Mouse (Mus musculus): ENCODE results near the gene Vipr2. TPM values are rescaled to one million over a fixed set of nuclear protein-coding genes. Genes with fewer than 3 reads are reported as not detected.

Vipr2 gene
- polyA plus RNA-seq, 1 experiment from 2014 or later: 0.85 TPM

- no peaks in the 10 kb centered on the region for H3K4me1 ChIP-seq
- peaks cover 7% of the 10 kb centered on the region; the same call in 1 of the 2 replicates for H3K9me3 ChIP-seq
- no peak overlapping the region for H3K4me2 ChIP-seq (replicated peaks)
- ATAC-seq (ENCODE audit: low FRiP score, low read depth): no peak
- H3K27me3 ChIP-seq (replicated peaks): no peaks in the 10 kb centered on the region
- no peaks in the 10 kb centered on the region for H3K36me3 ChIP-seq
- 81% methylated on average over 9 of the region's 9 CpGs for WGBS
- H3K4me3 ChIP-seq: no peak overlapping the region
- H3K27ac ChIP-seq: no peak overlapping the region
- H3K9ac ChIP-seq: no peak overlapping the region
Measured at GRCm38 (mm10) chr12:116109451-116110353, 32.2 kb downstream of the Vipr2 start.

GRCm38 (mm10) chr12:116111007-116111694, 33.6 kb downstream of the Vipr2 start:
- Histone ChIP-seq H3K9me3 (peaks cover 7% of the 10 kb centered on the region; the same call in 1 of the 2 replicates), H3K4me1 (no peaks in the 10 kb centered on the region), H3K27me3 (replicated peaks) (no peaks in the 10 kb centered on the region), H3K36me3 (no peaks in the 10 kb centered on the region), H3K27ac (no peak overlapping the region), H3K4me2 (replicated peaks) (no peak overlapping the region), H3K4me3 (no peak overlapping the region), H3K9ac (no peak overlapping the region)
- 88% methylated on average over 7 of the region's 7 CpGs for WGBS
- no peak for ATAC-seq (ENCODE audit: low FRiP score, low read depth)

- H3K27me3 ChIP-seq (replicated peaks): no peaks in the 10 kb centered on the region
- no peaks in the 10 kb centered on the region for H3K36me3 ChIP-seq
- no peak overlapping the region for H3K4me2 ChIP-seq (replicated peaks)
- ATAC-seq (ENCODE audit: low FRiP score, low read depth): no peak
- no peak overlapping the region for H3K27ac ChIP-seq
- H3K9me3 ChIP-seq: no peaks in the 10 kb centered on the region
- 90% methylated on average over 2 of the region's 2 CpGs for WGBS
- H3K4me3 ChIP-seq: no peak overlapping the region
- H3K9ac ChIP-seq: no peak overlapping the region
- no peaks in the 10 kb centered on the region for H3K4me1 ChIP-seq
Measured at GRCm38 (mm10) chr12:116115781-116116180, 38.3 kb downstream of the Vipr2 start.

GRCm38 (mm10) chr12:116116455-116116854, 38.9 kb downstream of the Vipr2 start:
- 95% methylated on average over 5 of the region's 5 CpGs for WGBS
- Histone ChIP-seq H3K4me2 (replicated peaks) (no peak overlapping the region), H3K36me3 (no peaks in the 10 kb centered on the region), H3K4me3 (no peak overlapping the region), H3K9ac (no peak overlapping the region), H3K9me3 (no peaks in the 10 kb centered on the region), H3K27me3 (replicated peaks) (no peaks in the 10 kb centered on the region), H3K4me1 (no peaks in the 10 kb centered on the region), H3K27ac (no peak overlapping the region)
- ATAC-seq (ENCODE audit: low FRiP score, low read depth): no peak

- WGBS: 81% methylated on average over 5 of the region's 5 CpGs
- no peaks in the 10 kb centered on the region for H3K4me1 ChIP-seq
- H3K27me3 ChIP-seq (replicated peaks): no peaks in the 10 kb centered on the region
- no peaks in the 10 kb centered on the region for H3K9me3 ChIP-seq
- no peak overlapping the region for H3K4me3 ChIP-seq
- H3K9ac ChIP-seq: no peak overlapping the region
- H3K36me3 ChIP-seq: no peaks in the 10 kb centered on the region
- no peak for ATAC-seq (ENCODE audit: low FRiP score, low read depth)
- H3K4me2 ChIP-seq (replicated peaks): no peak overlapping the region
- H3K27ac ChIP-seq: no peak overlapping the region
Measured at GRCm38 (mm10) chr12:116117352-116117929, 39.9 kb downstream of the Vipr2 start.

GRCm38 (mm10) chr12:116119001-116119400, 41.5 kb downstream of the Vipr2 start:
- 78% methylated on average over 3 of the region's 3 CpGs for WGBS
- H3K4me2 ChIP-seq (replicated peaks): no peak overlapping the region
- no peaks in the 10 kb centered on the region for H3K9me3 ChIP-seq
- H3K36me3 ChIP-seq: no peaks in the 10 kb centered on the region
- no peaks in the 10 kb centered on the region for H3K27me3 ChIP-seq (replicated peaks)
- no peak overlapping the region for H3K27ac ChIP-seq
- H3K4me1 ChIP-seq: no peaks in the 10 kb centered on the region
- no peak overlapping the region for H3K4me3 ChIP-seq
- ATAC-seq (ENCODE audit: low FRiP score, low read depth): no peak
- no peak overlapping the region for H3K9ac ChIP-seq

- Histone ChIP-seq H3K4me1 (no peaks in the 10 kb centered on the region), H3K36me3 (no peaks in the 10 kb centered on the region), H3K4me3 (no peak overlapping the region), H3K4me2 (replicated peaks) (no peak overlapping the region), H3K9me3 (no peaks in the 10 kb centered on the region), H3K9ac (no peak overlapping the region), H3K27me3 (replicated peaks) (no peaks in the 10 kb centered on the region), H3K27ac (no peak overlapping the region)
- 87% methylated on average over 3 of the region's 3 CpGs for WGBS
- ATAC-seq (ENCODE audit: low FRiP score, low read depth): no peak
Measured at GRCm38 (mm10) chr12:116123786-116124185, 46.3 kb downstream of the Vipr2 start.

GRCm38 (mm10) chr12:116130936-116131335, 53.4 kb downstream of the Vipr2 start:
- H3K4me1 ChIP-seq: no peaks in the 10 kb centered on the region
- no peak overlapping the region for H3K27ac ChIP-seq
- ATAC-seq (ENCODE audit: low FRiP score, low read depth): no peak
- H3K4me2 ChIP-seq (replicated peaks): no peak overlapping the region
- WGBS: 81% methylated on average over 7 of the region's 7 CpGs
- no peak overlapping the region for H3K9ac ChIP-seq
- no peak overlapping the region for H3K4me3 ChIP-seq
- no peaks in the 10 kb centered on the region for H3K27me3 ChIP-seq (replicated peaks)
- H3K36me3 ChIP-seq: no peaks in the 10 kb centered on the region
- H3K9me3 ChIP-seq: no peaks in the 10 kb centered on the region

GRCm38 (mm10) chr12:116132909-116133308, 55.4 kb downstream of the Vipr2 start:
- no peak overlapping the region for H3K9ac ChIP-seq
- no peaks in the 10 kb centered on the region for H3K27me3 ChIP-seq (replicated peaks)
- H3K9me3 ChIP-seq: no peaks in the 10 kb centered on the region
- no peaks in the 10 kb centered on the region for H3K4me1 ChIP-seq
- no peaks in the 10 kb centered on the region for H3K36me3 ChIP-seq
- H3K4me3 ChIP-seq: no peak overlapping the region
- ATAC-seq (ENCODE audit: low FRiP score, low read depth): no peak
- WGBS: 84% methylated on average over 5 of the region's 5 CpGs
- no peak overlapping the region for H3K27ac ChIP-seq
- no peak overlapping the region for H3K4me2 ChIP-seq (replicated peaks)

- Histone ChIP-seq H3K4me1 (no peaks in the 10 kb centered on the region), H3K4me3 (no peak overlapping the region), H3K36me3 (no peaks in the 10 kb centered on the region), H3K27ac (no peak overlapping the region), H3K4me2 (replicated peaks) (no peak overlapping the region), H3K9ac (no peak overlapping the region), H3K27me3 (replicated peaks) (no peaks in the 10 kb centered on the region), H3K9me3 (no peaks in the 10 kb centered on the region)
- WGBS: 96% methylated on average over 4 of the region's 4 CpGs
- no peak for ATAC-seq (ENCODE audit: low FRiP score, low read depth)
Measured at GRCm38 (mm10) chr12:116135906-116136305, 58.4 kb downstream of the Vipr2 start.

- 71% methylated on average over 7 of the region's 7 CpGs for WGBS
- H3K9ac ChIP-seq: no peak overlapping the region
- H3K4me2 ChIP-seq (replicated peaks): no peak overlapping the region
- H3K27ac ChIP-seq: no peak overlapping the region
- no peak overlapping the region for H3K4me3 ChIP-seq
- H3K9me3 ChIP-seq: no peaks in the 10 kb centered on the region
- H3K36me3 ChIP-seq: no peaks in the 10 kb centered on the region
- ATAC-seq (ENCODE audit: low FRiP score, low read depth): no peak
- no peaks in the 10 kb centered on the region for H3K27me3 ChIP-seq (replicated peaks)
- no peaks in the 10 kb centered on the region for H3K4me1 ChIP-seq
Measured at GRCm38 (mm10) chr12:116138322-116139205, 61.0 kb downstream of the Vipr2 start.
